Mouse (Mus musculus) lung, embryonic 15.5 days (tissue): ENCODE data around the gene Upp2. TPM values are rescaled to one million over a fixed set of nuclear protein-coding genes. Genes with fewer than 3 reads are reported as not detected.

Source experiments
- ATAC-seq: fragments of 200-750 bp; cut with Nextera tagmentation; 2 replicates; pipeline ENCODE4 v1.8.0; 2017; ENCODE audit warnings: moderate number of reproducible peaks, borderline replicate concordance; ENCODE audit not compliant: low FRiP score, low TSS enrichment; ENCODE audit errors: extremely low read depth
- H3K27ac ChIP-seq: fragments of 300-500 bp; sonication (generic); 2 replicates; pipeline ENCODE4 v1.5.1; 2015; ENCODE audit warnings: moderate library complexity, mild to moderate bottlenecking, inconsistent platforms
- H3K27me3 ChIP-seq: fragments of 300-500 bp; sonication (generic); 2 replicates; pipeline ENCODE4 v1.6.1; 2015; ENCODE audit warnings: inconsistent platforms
- H3K36me3 ChIP-seq: fragments of 300-500 bp; sonication (generic); 2 replicates; pipeline ENCODE4 v1.6.1; 2015; ENCODE audit warnings: inconsistent platforms
- H3K4me1 ChIP-seq: fragments of 300-500 bp; sonication (generic); 2 replicates; pipeline ENCODE4 v1.6.1; 2015; ENCODE audit warnings: inconsistent platforms
- H3K4me2 ChIP-seq: fragments of 300-500 bp; sonication (generic); 2 replicates; pipeline ENCODE4 v1.6.1; 2015; ENCODE audit warnings: inconsistent platforms, mild to moderate bottlenecking, moderate library complexity
- H3K4me3 ChIP-seq: fragments of 300-500 bp; sonication (generic); 2 replicates; pipeline ENCODE4 v1.5.1; 2015; ENCODE audit warnings: mild to moderate bottlenecking, inconsistent platforms
- H3K9ac ChIP-seq: fragments of 300-500 bp; sonication (generic); 2 replicates; pipeline ENCODE4 v1.6.1; 2015; ENCODE audit warnings: inconsistent platforms
- H3K9me3 ChIP-seq: fragments of 300-500 bp; sonication (generic); 2 replicates; pipeline ENCODE4 v1.6.1; 2016; ENCODE audit warnings: inconsistent platforms
- WGBS: fragments of 180-500 bp; shearing (Covaris S2); methylation state at CpG from one replicate; pipeline ENCODE4 v1.1.7; 2015; 5-methylcytosine and 5-hydroxymethylcytosine counted together
- polyA plus RNA-seq: library from polyadenylated mRNA; unstranded; fragments of >200 nt; fragmentation: Nextera tagmentation; extraction: Ambion mirVana; gene quantifications from 2 replicates; pipeline ENCODE4 v1.2.1, GENCODE M21; 2015

Upp2 gene
- polyA plus RNA-seq, 1 experiment from 2014 or later: 7.1 TPM

GRCm38 (mm10) chr2:58595350-58595749, 28.3 kb downstream of the Upp2 start:
- 26% methylated on average over 9 of the region's 9 CpGs for WGBS
- Histone ChIP-seq H3K9ac (no peak overlapping the region), H3K27me3 (no peaks in the 10 kb centered on the region), H3K27ac (peak overlapping the region; percentile 47), H3K4me1 (peaks cover 10% of the 10 kb centered on the region), H3K9me3 (no peaks in the 10 kb centered on the region), H3K4me3 (no peak overlapping the region), H3K36me3 (no peaks in the 10 kb centered on the region), H3K4me2 (no peak overlapping the region; the same call in 1 of the 2 replicates)
- ATAC-seq: no peak

- 75% methylated on average over 17 of the region's 17 CpGs for WGBS
- no peak overlapping the region for H3K4me3 ChIP-seq
- no peak for ATAC-seq
- H3K4me1 ChIP-seq: peaks cover 10% of the 10 kb centered on the region
- no peak overlapping the region for H3K9ac ChIP-seq
- H3K9me3 ChIP-seq: no peaks in the 10 kb centered on the region
- H3K4me2 ChIP-seq: no peak overlapping the region
- H3K36me3 ChIP-seq: no peaks in the 10 kb centered on the region
- H3K27me3 ChIP-seq: no peaks in the 10 kb centered on the region
- H3K27ac ChIP-seq: peak overlapping the region; percentile 19; the same call in 1 of the 2 replicates
These were observed 29.8 kb downstream of the Upp2 start for GRCm38 (mm10) chr2:58596774-58597342.

DNA sequence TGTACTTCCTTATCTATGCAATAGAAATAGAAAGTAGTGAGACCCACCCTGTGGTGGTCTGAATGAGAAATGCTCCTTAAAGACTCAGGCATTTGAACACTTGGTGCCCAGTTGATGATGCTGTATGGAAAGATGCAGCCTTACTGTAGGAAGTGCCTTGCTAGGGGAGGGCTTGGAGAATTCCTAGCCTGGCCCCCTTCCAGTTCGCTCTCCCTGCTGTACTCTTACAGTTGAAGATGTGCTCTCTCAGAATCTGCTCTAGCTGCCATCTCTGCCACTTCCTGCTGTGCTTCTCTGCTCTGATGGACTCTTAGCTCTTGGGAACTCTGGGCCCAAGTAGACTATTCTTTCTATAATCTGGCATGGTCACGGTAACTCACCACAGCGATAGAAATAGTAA, 30.5 kb downstream of the Upp2 start:
- Histone ChIP-seq H3K27ac (no peak overlapping the region), H3K4me3 (no peak overlapping the region), H3K4me2 (no peak overlapping the region), H3K4me1 (peaks cover 10% of the 10 kb centered on the region), H3K27me3 (no peaks in the 10 kb centered on the region), H3K9ac (no peak overlapping the region), H3K9me3 (no peaks in the 10 kb centered on the region), H3K36me3 (no peaks in the 10 kb centered on the region)
- WGBS: 95% methylated on average over 3 of the region's 3 CpGs
- no peak for ATAC-seq

- H3K4me3 ChIP-seq: no peak overlapping the region
- H3K4me2 ChIP-seq: no peak overlapping the region
- H3K27me3 ChIP-seq: no peaks in the 10 kb centered on the region
- no peaks in the 10 kb centered on the region for H3K36me3 ChIP-seq
- H3K9ac ChIP-seq: no peak overlapping the region
- ATAC-seq: no peak
- no peaks in the 10 kb centered on the region for H3K9me3 ChIP-seq
- H3K4me1 ChIP-seq: peaks cover 10% of the 10 kb centered on the region
- WGBS: 89% methylated on average over 6 of the region's 6 CpGs
- no peak overlapping the region for H3K27ac ChIP-seq
These were observed 32.5 kb downstream of the Upp2 start for GRCm38 (mm10) chr2:58599639-58600038.

DNA sequence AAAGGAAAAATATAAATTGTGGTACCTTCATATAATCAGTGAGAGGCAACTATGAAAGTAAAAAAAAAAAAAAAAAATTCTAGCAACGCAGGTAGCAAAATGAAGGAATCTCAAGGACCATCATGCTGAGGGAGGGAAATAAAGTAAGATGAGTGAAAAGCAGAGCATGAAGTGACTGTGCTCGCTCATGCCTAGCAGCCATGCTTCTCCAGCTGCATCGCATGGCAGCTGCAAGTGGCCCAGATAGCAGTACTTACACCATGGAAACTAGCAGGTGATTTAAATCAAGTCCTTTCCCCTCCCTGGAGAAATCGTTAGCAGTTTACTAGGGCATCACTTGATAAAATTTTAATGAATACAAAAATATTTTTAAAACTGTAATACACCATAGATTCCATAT, 34.3 kb downstream of the Upp2 start:
- 83% methylated on average over 4 of the region's 4 CpGs for WGBS
- H3K4me2 ChIP-seq: no peak overlapping the region

GRCm38 (mm10) chr2:58603379-58603778, 36.3 kb downstream of the Upp2 start:
- no peaks in the 10 kb centered on the region for H3K36me3 ChIP-seq
- no peak overlapping the region for H3K27ac ChIP-seq

More for the DNA sequence above, 34.3 kb downstream of the Upp2 start:
- Histone ChIP-seq H3K36me3 (no peaks in the 10 kb centered on the region), H3K4me3 (no peak overlapping the region), H3K9ac (no peak overlapping the region), H3K4me1 (no peaks in the 10 kb centered on the region), H3K27me3 (no peaks in the 10 kb centered on the region), H3K27ac (no peak overlapping the region), H3K9me3 (no peaks in the 10 kb centered on the region)
- no peak for ATAC-seq

GRCm38 (mm10) chr2:58604791-58605190, 37.7 kb downstream of the Upp2 start:
- Histone ChIP-seq H3K9ac (no peak overlapping the region), H3K4me1 (no peaks in the 10 kb centered on the region), H3K27ac (no peak overlapping the region), H3K4me3 (no peak overlapping the region), H3K4me2 (no peak overlapping the region), H3K36me3 (no peaks in the 10 kb centered on the region), H3K9me3 (no peaks in the 10 kb centered on the region), H3K27me3 (no peaks in the 10 kb centered on the region)
- ATAC-seq: no peak
- 88% methylated on average over 3 of the region's 3 CpGs for WGBS

More at GRCm38 (mm10) chr2:58603379-58603778, 36.3 kb downstream of the Upp2 start:
- H3K9ac ChIP-seq: no peak overlapping the region
- 75% methylated on average over 3 of the region's 3 CpGs for WGBS
- H3K27me3 ChIP-seq: no peaks in the 10 kb centered on the region
- no peak overlapping the region for H3K4me2 ChIP-seq
- H3K9me3 ChIP-seq: no peaks in the 10 kb centered on the region
- no peaks in the 10 kb centered on the region for H3K4me1 ChIP-seq
- no peak overlapping the region for H3K4me3 ChIP-seq
- no peak for ATAC-seq

- H3K27ac ChIP-seq: no peak overlapping the region
- 70% methylated on average over 3 of the region's 3 CpGs for WGBS
- H3K9ac ChIP-seq: no peak overlapping the region
- no peaks in the 10 kb centered on the region for H3K9me3 ChIP-seq
- no peak overlapping the region for H3K4me3 ChIP-seq
- H3K27me3 ChIP-seq: no peaks in the 10 kb centered on the region
- no peaks in the 10 kb centered on the region for H3K4me1 ChIP-seq
- H3K4me2 ChIP-seq: no peak overlapping the region
- ATAC-seq: no peak
- no peaks in the 10 kb centered on the region for H3K36me3 ChIP-seq
These were observed 46.6 kb downstream of the Upp2 start for GRCm38 (mm10) chr2:58613720-58614119.

- no peak overlapping the region for H3K27ac ChIP-seq
These were observed 47.8 kb downstream of the Upp2 start for GRCm38 (mm10) chr2:58614851-58615250.

GRCm38 (mm10) chr2:58615766-58616165, 48.7 kb downstream of the Upp2 start:
- H3K4me2 ChIP-seq: no peak overlapping the region
- H3K36me3 ChIP-seq: no peaks in the 10 kb centered on the region
- no peaks in the 10 kb centered on the region for H3K27me3 ChIP-seq
- H3K9me3 ChIP-seq: no peaks in the 10 kb centered on the region
- H3K4me1 ChIP-seq: no peaks in the 10 kb centered on the region
- WGBS: 93% methylated on average over 5 of the region's 5 CpGs
- no peak for ATAC-seq
- no peak overlapping the region for H3K27ac ChIP-seq
- H3K9ac ChIP-seq: no peak overlapping the region
- no peak overlapping the region for H3K4me3 ChIP-seq

More at GRCm38 (mm10) chr2:58614851-58615250, 47.8 kb downstream of the Upp2 start:
- Histone ChIP-seq H3K27me3 (no peaks in the 10 kb centered on the region), H3K9ac (no peak overlapping the region), H3K4me2 (no peak overlapping the region), H3K9me3 (no peaks in the 10 kb centered on the region), H3K36me3 (no peaks in the 10 kb centered on the region), H3K4me3 (no peak overlapping the region), H3K4me1 (no peaks in the 10 kb centered on the region)
- 92% methylated on average over 8 of the region's 8 CpGs for WGBS
- ATAC-seq: no peak

GRCm38 (mm10) chr2:58625186-58625585, 58.1 kb downstream of the Upp2 start:
- ATAC-seq: no peak
- Histone ChIP-seq H3K27ac (no peak overlapping the region), H3K36me3 (no peaks in the 10 kb centered on the region), H3K27me3 (no peaks in the 10 kb centered on the region), H3K4me3 (no peak overlapping the region), H3K4me2 (no peak overlapping the region), H3K9me3 (no peaks in the 10 kb centered on the region), H3K9ac (no peak overlapping the region), H3K4me1 (no peaks in the 10 kb centered on the region)
- 75% methylated on average over 12 of the region's 12 CpGs for WGBS

GRCm38 (mm10) chr2:58625681-58626080, 58.6 kb downstream of the Upp2 start:
- Histone ChIP-seq H3K4me3 (no peak overlapping the region), H3K4me1 (no peaks in the 10 kb centered on the region), H3K27me3 (no peaks in the 10 kb centered on the region), H3K36me3 (no peaks in the 10 kb centered on the region), H3K27ac (no peak overlapping the region), H3K9me3 (no peaks in the 10 kb centered on the region), H3K9ac (no peak overlapping the region), H3K4me2 (no peak overlapping the region)
- no peak for ATAC-seq
- WGBS: 47% methylated on average over 2 of the region's 2 CpGs
